Mouse (Mus musculus): ENCODE results near the gene Epb42.

GRCm38 (mm10) chr2:121067116-121067515 is 30.2 kb upstream of the Epb42 start:
- TF ChIP-seq POLR2A (IDR thresholded peaks at IDR 0.05; ENCODE audit: insufficient read depth, low read depth, low read length) (no peak), CTCF (IDR thresholded peaks at IDR 0.05) (no peak), EP300 (IDR thresholded peaks at IDR 0.05; ENCODE audit: insufficient read depth, low read depth, low read length) (no peak)
